Mouse (Mus musculus): Measurements from ENCODE around the gene Olfr1116. TPM values are rescaled to one million over a fixed set of nuclear protein-coding genes. Genes with fewer than 3 reads are reported as not detected.
"Not testable (repeated sequence)": the region's sequence is repeated elsewhere in the genome, so short reads cannot be mapped to it uniquely, and the experiment has no call there.

Olfr1116 gene
- total RNA-seq (2012; rRNA removed) = not detected in 2 replicates
- not detected in 2 replicates for total RNA-seq (2014; rRNA removed)
- polyA plus RNA-seq (2012; ENCODE audit: insufficient read length, low read depth) = not detected in 2 replicates

DNA sequence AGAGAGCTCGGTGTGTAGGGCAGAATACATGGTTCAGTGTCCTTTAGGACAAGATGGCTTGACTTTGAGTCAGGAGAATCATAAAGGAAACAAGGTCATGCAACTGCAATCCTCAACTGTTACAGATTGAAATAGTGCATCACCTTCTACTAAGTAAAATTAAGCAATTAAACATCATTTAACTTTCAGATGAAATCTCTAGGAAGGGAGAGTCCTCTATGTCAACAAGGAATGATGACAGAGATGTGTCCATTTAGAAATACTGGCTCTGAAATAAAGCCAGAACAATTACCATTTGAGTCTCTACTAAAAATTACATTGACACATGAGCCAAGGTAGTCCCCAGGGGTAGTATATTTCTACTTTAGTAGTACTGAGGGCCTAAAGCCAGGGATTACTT is at the start of gene Olfr1116:
Gene Olfr1116, plus strand, starts transcription at position 301 of the 400 bp plus-strand sequence.
- peaks cover 12% of the 10 kb centered on the region for H3K9me3 ChIP-seq (replicated peaks; ENCODE audit: low read length)
- no peak for DNase-seq (ENCODE audit: extremely low read depth)
- no peaks in the 10 kb centered on the region for H3K4me1 ChIP-seq (ENCODE audit: control insufficient read depth in 1 of 2, insufficient read depth in 2 of 2)
- H3K27ac ChIP-seq (ENCODE audit: insufficient read depth, low read depth) = no peak within 1 kb of the TSS
- H3K9ac ChIP-seq (ENCODE audit: insufficient read depth, low read depth) = no peak within 1 kb of the TSS
- H3K4me2 ChIP-seq (ENCODE audit: insufficient read depth, low read depth, poor library complexity, severe bottlenecking) = no peak within 1 kb of the TSS
- dilution Hi-C loops (cut with MboI; ENCODE audit: extremely low pct_ligation_motif_present, extremely low pct_unique_long_range_greater_than_20kb, low sequenced_read_pairs) (no loop called here), in situ Hi-C loops (cut with MboI; ENCODE audit: low pct_ligation_motif_present, low pct_unique_long_range_greater_than_20kb, low sequenced_read_pairs) (no loop called here)
- no peak for TF ChIP-seq TBP (conservative IDR thresholded peaks at IDR 0.05; ENCODE audit: low read depth, low read length)
- no peak for TF ChIP-seq JUN (IDR thresholded peaks at IDR 0.05; ENCODE audit: insufficient read depth, low read depth, low read length)
- TF ChIP-seq MYC (IDR thresholded peaks at IDR 0.05; ENCODE audit: low read depth, low read length) = no peak
- no peak for TF ChIP-seq RCOR1 (conservative IDR thresholded peaks at IDR 0.05; ENCODE audit: low read depth, low read length)
- TF ChIP-seq USF1 (IDR thresholded peaks at IDR 0.05; ENCODE audit: low read depth, low read length) = no peak
- TF ChIP-seq E2F4 (IDR thresholded peaks at IDR 0.05; ENCODE audit: insufficient replicate concordance, low read depth, low read length) = no peak
- no peak for TF ChIP-seq MAZ (IDR thresholded peaks at IDR 0.05; ENCODE audit: low read depth, low read length)
- TF ChIP-seq MAX (IDR thresholded peaks at IDR 0.05; ENCODE audit: low read length) = no peak
- TF ChIP-seq POLR2AphosphoS2 (IDR thresholded peaks at IDR 0.05; ENCODE audit: low read depth, low read length) = no peak
- no peak for TF ChIP-seq USF2 (conservative IDR thresholded peaks at IDR 0.05; ENCODE audit: low read depth, low read length)
- no peak for TF ChIP-seq EP300 (IDR thresholded peaks at IDR 0.05; ENCODE audit: low read length)
- no peak for TF ChIP-seq ETS1 (conservative IDR thresholded peaks at IDR 0.05; ENCODE audit: low read depth, low read length)
- no peak for TF ChIP-seq ZKSCAN1 (IDR thresholded peaks at IDR 0.05; ENCODE audit: borderline replicate concordance, low read depth, low read length)
- TF ChIP-seq ZNF384 (IDR thresholded peaks at IDR 0.05; ENCODE audit: low read depth, low read length) = no peak
- no peaks in the 10 kb centered on the region for H3K79me2 ChIP-seq (replicated peaks; ENCODE audit: control insufficient read depth, extremely low read depth, insufficient read depth, poor library complexity, severe bottlenecking)
- H3K36me3 ChIP-seq (replicated peaks in 1 of 2; ENCODE audit: control insufficient read depth in 1 of 2, insufficient read depth in 1 of 2, low read length in 1 of 2) = no peaks in the 10 kb centered on the region
- no peaks in the 10 kb centered on the region for H3K27me3 ChIP-seq (replicated peaks)
- H3K4me3 ChIP-seq (replicated peaks in 1 of 3; ENCODE audit: low read depth in 2 of 3, low read length in 2 of 3, poor library complexity in 1 of 3) = no peak within 1 kb of the TSS

DNA sequence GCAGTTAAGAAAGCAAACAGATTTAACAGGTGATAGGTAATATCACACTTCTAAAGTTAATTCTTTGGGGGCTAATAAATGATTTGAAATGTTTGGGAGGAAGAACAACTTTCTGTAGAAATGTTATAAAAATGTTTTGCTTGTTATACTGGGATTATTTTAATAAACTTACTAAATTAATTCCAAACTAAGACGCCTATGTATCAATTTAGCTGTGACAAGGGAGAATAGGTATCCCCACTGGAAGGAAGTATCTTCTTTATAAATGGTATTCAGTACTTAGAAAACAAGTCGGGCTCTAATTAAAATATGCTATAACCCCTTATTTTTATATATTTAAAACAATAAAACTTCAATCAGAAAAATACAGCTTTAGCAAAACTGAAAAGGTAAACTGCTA is 19.6 kb upstream of the Olfr1116 start, which contains the start of gene Olfr1115:
Gene Olfr1115, plus strand, starts transcription at position 301 of the 400 bp plus-strand sequence.
- Histone ChIP-seq H3K79me2 (replicated peaks; ENCODE audit: control insufficient read depth, extremely low read depth, insufficient read depth, poor library complexity, severe bottlenecking) (no peaks in the 10 kb centered on the region), H3K27ac (ENCODE audit: insufficient read depth, low read depth) (no peak within 1 kb of the TSS), H3K27me3 (replicated peaks) (no peaks in the 10 kb centered on the region), H3K4me1 (ENCODE audit: control insufficient read depth in 1 of 2, insufficient read depth in 2 of 2) (no peaks in the 10 kb centered on the region), H3K9ac (ENCODE audit: insufficient read depth, low read depth) (no peak within 1 kb of the TSS), H3K9me3 (replicated peaks; ENCODE audit: low read length) (peaks cover 9% of the 10 kb centered on the region), H3K4me2 (ENCODE audit: insufficient read depth, low read depth, poor library complexity, severe bottlenecking) (no peak within 1 kb of the TSS), H3K4me3 (replicated peaks in 1 of 3; ENCODE audit: low read depth in 2 of 3, low read length in 2 of 3, poor library complexity in 1 of 3) (no peak within 1 kb of the TSS), H3K36me3 (replicated peaks in 1 of 2; ENCODE audit: control insufficient read depth in 1 of 2, insufficient read depth in 1 of 2, low read length in 1 of 2) (no peaks in the 10 kb centered on the region)
- dilution Hi-C loops (cut with MboI; ENCODE audit: extremely low pct_ligation_motif_present, extremely low pct_unique_long_range_greater_than_20kb, low sequenced_read_pairs) (no loop called here), in situ Hi-C loops (cut with MboI; ENCODE audit: low pct_ligation_motif_present, low pct_unique_long_range_greater_than_20kb, low sequenced_read_pairs) (no loop called here)
- DNase-seq (ENCODE audit: extremely low read depth) = no peak
- TF ChIP-seq PAX5 (IDR thresholded peaks at IDR 0.05; ENCODE audit: low read length) (no peak), ZKSCAN1 (IDR thresholded peaks at IDR 0.05; ENCODE audit: borderline replicate concordance, low read depth, low read length) (no peak), EP300 (IDR thresholded peaks at IDR 0.05; ENCODE audit: low read length) (no peak), POLR2A (IDR thresholded peaks at IDR 0.05; ENCODE audit: low read depth, low read length) (no peak), NRF1 (IDR thresholded peaks at IDR 0.05; ENCODE audit: low read depth, low read length) (no peak), ZMIZ1 (IDR thresholded peaks at IDR 0.05; ENCODE audit: low read depth, low read length) (no peak), GABPA (IDR thresholded peaks at IDR 0.05; ENCODE audit: insufficient replicate concordance, low read depth, low read length) (no peak), MAX (IDR thresholded peaks at IDR 0.05; ENCODE audit: low read length) (no peak), MEF2A (IDR thresholded peaks at IDR 0.05; ENCODE audit: borderline replicate concordance, low read depth, low read length) (no peak), NELFE (IDR thresholded peaks at IDR 0.05; ENCODE audit: low read depth, low read length) (no peak), SMC3 (IDR thresholded peaks at IDR 0.05; ENCODE audit: low read depth, low read length) (no peak), SIN3A (IDR thresholded peaks at IDR 0.05; ENCODE audit: low read length) (no peak), JUN (IDR thresholded peaks at IDR 0.05; ENCODE audit: insufficient read depth, low read depth, low read length) (no peak), TBP (conservative IDR thresholded peaks at IDR 0.05; ENCODE audit: low read depth, low read length) (no peak), E2F4 (IDR thresholded peaks at IDR 0.05; ENCODE audit: insufficient replicate concordance, low read depth, low read length) (no peak), BHLHE40 (IDR thresholded peaks at IDR 0.05; ENCODE audit: low read depth, low read length) (no peak), RCOR1 (conservative IDR thresholded peaks at IDR 0.05; ENCODE audit: low read depth, low read length) (no peak), ZC3H11A (IDR thresholded peaks at IDR 0.05; ENCODE audit: low read depth, low read length) (no peak)

DNA sequence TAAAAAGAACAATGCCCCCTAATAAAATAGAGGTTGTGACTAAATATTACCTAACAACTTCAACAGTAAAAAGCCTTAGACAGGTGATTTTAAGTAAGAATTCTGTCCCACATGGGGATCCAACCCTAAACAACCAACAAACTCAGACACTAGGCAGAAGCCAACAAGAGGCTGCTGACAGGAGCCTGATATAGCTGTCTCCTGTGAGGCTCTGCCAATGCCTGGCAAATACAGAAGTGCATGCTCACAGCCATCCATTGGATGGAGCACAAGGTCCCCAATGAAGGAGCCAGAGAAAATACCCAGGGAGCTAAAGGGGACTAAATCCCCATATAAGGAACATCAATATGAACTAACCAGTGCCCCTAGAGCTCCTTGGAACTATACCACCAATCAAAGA is 26.6 kb downstream of the Olfr1116 start:
- H3K4me3 ChIP-seq (replicated peaks in 1 of 3; ENCODE audit: low read depth in 2 of 3, low read length in 2 of 3, poor library complexity in 1 of 3); H3K4me1 ChIP-seq (ENCODE audit: control insufficient read depth in 1 of 2, insufficient read depth in 2 of 2); DNase-seq (ENCODE audit: extremely low read depth); H3K4me2 ChIP-seq (ENCODE audit: insufficient read depth, low read depth, poor library complexity, severe bottlenecking); dilution Hi-C loops (cut with MboI; ENCODE audit: extremely low pct_ligation_motif_present, extremely low pct_unique_long_range_greater_than_20kb, low sequenced_read_pairs); H3K27ac ChIP-seq (ENCODE audit: insufficient read depth, low read depth); in situ Hi-C loops (cut with MboI; ENCODE audit: low pct_ligation_motif_present, low pct_unique_long_range_greater_than_20kb, low sequenced_read_pairs); H3K79me2 ChIP-seq (replicated peaks; ENCODE audit: control insufficient read depth, extremely low read depth, insufficient read depth, poor library complexity, severe bottlenecking); H3K9ac ChIP-seq (ENCODE audit: insufficient read depth, low read depth); H3K27me3 ChIP-seq (replicated peaks); H3K36me3 ChIP-seq (replicated peaks in 1 of 2; ENCODE audit: control insufficient read depth in 1 of 2, insufficient read depth in 1 of 2, low read length in 1 of 2): not testable (repeated sequence)
- H3K9me3 ChIP-seq (replicated peaks; ENCODE audit: low read length) = peaks cover 16% of the 10 kb centered on the region

Measured in CH12.LX (cell line).